Mouse (Mus musculus): ENCODE results near the gene Lpp. TPM values are rescaled to one million over a fixed set of nuclear protein-coding genes. Genes with fewer than 3 reads are reported as not detected.

Lpp gene
- polyA plus RNA-seq, 1 experiment from 2014 or later: 10.9 TPM

GRCm38 (mm10) chr16:24413059-24413458, 19.8 kb downstream of the Lpp start:
- no peaks in the 10 kb centered on the region for H3K36me3 ChIP-seq (ENCODE audit: control insufficient read depth, insufficient read depth, low read length)
- H3K9ac ChIP-seq (ENCODE audit: low read depth, low read length): no peak overlapping the region
- ATAC-seq: peak; percentile 54; the same call in 1 of the 2 replicates
- H3K9me3 ChIP-seq (ENCODE audit: control insufficient read depth, low read length): no peaks in the 10 kb centered on the region
- WGBS: 50% methylated on average over 4 of the region's 4 CpGs
- H3K27ac ChIP-seq (ENCODE audit: low read depth, low read length): no peak overlapping the region
- H3K27me3 ChIP-seq (replicated peaks; ENCODE audit: control insufficient read depth, insufficient read depth, low read length): no peaks in the 10 kb centered on the region
- H3K4me1 ChIP-seq (ENCODE audit: control insufficient read depth, insufficient read depth, low read depth, low read length): no peaks in the 10 kb centered on the region
- no peak overlapping the region for H3K4me3 ChIP-seq (ENCODE audit: low read length)
- H3K4me2 ChIP-seq (ENCODE audit: low read length): no peak overlapping the region

- Histone ChIP-seq H3K4me2 (ENCODE audit: low read length) (no peak overlapping the region), H3K36me3 (ENCODE audit: control insufficient read depth, insufficient read depth, low read length) (no peaks in the 10 kb centered on the region), H3K9ac (ENCODE audit: low read depth, low read length) (no peak overlapping the region), H3K4me1 (ENCODE audit: control insufficient read depth, insufficient read depth, low read depth, low read length) (peaks cover 6% of the 10 kb centered on the region; the same call in 1 of the 2 replicates), H3K27me3 (replicated peaks; ENCODE audit: control insufficient read depth, insufficient read depth, low read length) (no peaks in the 10 kb centered on the region), H3K4me3 (ENCODE audit: low read length) (no peak overlapping the region), H3K9me3 (ENCODE audit: control insufficient read depth, low read length) (no peaks in the 10 kb centered on the region), H3K27ac (ENCODE audit: low read depth, low read length) (no peak overlapping the region)
- 75% methylated on average over 4 of the region's 4 CpGs for WGBS
- ATAC-seq: no peak
These were observed 24.7 kb downstream of the Lpp start for GRCm38 (mm10) chr16:24418022-24418421.

GRCm38 (mm10) chr16:24420603-24421120, 27.4 kb downstream of the Lpp start:
- Histone ChIP-seq H3K36me3 (ENCODE audit: control insufficient read depth, insufficient read depth, low read length) (no peaks in the 10 kb centered on the region), H3K27ac (ENCODE audit: low read depth, low read length) (no peak overlapping the region), H3K9me3 (ENCODE audit: control insufficient read depth, low read length) (no peaks in the 10 kb centered on the region), H3K4me1 (ENCODE audit: control insufficient read depth, insufficient read depth, low read depth, low read length) (peaks cover 6% of the 10 kb centered on the region; the same call in 1 of the 2 replicates), H3K27me3 (replicated peaks; ENCODE audit: control insufficient read depth, insufficient read depth, low read length) (no peaks in the 10 kb centered on the region), H3K9ac (ENCODE audit: low read depth, low read length) (no peak overlapping the region), H3K4me2 (ENCODE audit: low read length) (no peak overlapping the region), H3K4me3 (ENCODE audit: low read length) (no peak overlapping the region)
- WGBS: 71% methylated on average over 5 of the region's 5 CpGs
- ATAC-seq: no peak

GRCm38 (mm10) chr16:24421687-24422418, 28.5 kb downstream of the Lpp start:
- H3K4me1 ChIP-seq (ENCODE audit: control insufficient read depth, insufficient read depth, low read depth, low read length): peaks cover 6% of the 10 kb centered on the region; the same call in 1 of the 2 replicates
- no peak overlapping the region for H3K4me2 ChIP-seq (ENCODE audit: low read length)
- H3K4me3 ChIP-seq (ENCODE audit: low read length): no peak overlapping the region
- no peaks in the 10 kb centered on the region for H3K27me3 ChIP-seq (replicated peaks; ENCODE audit: control insufficient read depth, insufficient read depth, low read length)
- no peak overlapping the region for H3K9ac ChIP-seq (ENCODE audit: low read depth, low read length)
- ATAC-seq: peak; percentile 29; the same call in 1 of the 2 replicates
- no peak overlapping the region for H3K27ac ChIP-seq (ENCODE audit: low read depth, low read length)
- no peaks in the 10 kb centered on the region for H3K9me3 ChIP-seq (ENCODE audit: control insufficient read depth, low read length)
- 63% methylated on average over 4 of the region's 4 CpGs for WGBS
- no peaks in the 10 kb centered on the region for H3K36me3 ChIP-seq (ENCODE audit: control insufficient read depth, insufficient read depth, low read length)

GRCm38 (mm10) chr16:24423196-24423595, 29.9 kb downstream of the Lpp start:
- no peak for ATAC-seq
- 37% methylated on average over 4 of the region's 4 CpGs for WGBS
- no peak overlapping the region for H3K27ac ChIP-seq (ENCODE audit: low read depth, low read length)

GRCm38 (mm10) chr16:24423751-24424150, 30.4 kb downstream of the Lpp start:
- Histone ChIP-seq H3K9ac (ENCODE audit: low read depth, low read length) (no peak overlapping the region), H3K27ac (ENCODE audit: low read depth, low read length) (no peak overlapping the region), H3K9me3 (ENCODE audit: control insufficient read depth, low read length) (no peaks in the 10 kb centered on the region), H3K36me3 (ENCODE audit: control insufficient read depth, insufficient read depth, low read length) (no peaks in the 10 kb centered on the region), H3K4me2 (ENCODE audit: low read length) (no peak overlapping the region), H3K4me1 (ENCODE audit: control insufficient read depth, insufficient read depth, low read depth, low read length) (peaks cover 6% of the 10 kb centered on the region; the same call in 1 of the 2 replicates), H3K4me3 (ENCODE audit: low read length) (no peak overlapping the region), H3K27me3 (replicated peaks; ENCODE audit: control insufficient read depth, insufficient read depth, low read length) (no peaks in the 10 kb centered on the region)
- 79% methylated on average over 4 of the region's 4 CpGs for WGBS
- no peak for ATAC-seq

More at GRCm38 (mm10) chr16:24423196-24423595, 29.9 kb downstream of the Lpp start:
- no peak overlapping the region for H3K4me2 ChIP-seq (ENCODE audit: low read length)
- H3K4me3 ChIP-seq (ENCODE audit: low read length): no peak overlapping the region
- peaks cover 6% of the 10 kb centered on the region; the same call in 1 of the 2 replicates for H3K4me1 ChIP-seq (ENCODE audit: control insufficient read depth, insufficient read depth, low read depth, low read length)
- H3K9me3 ChIP-seq (ENCODE audit: control insufficient read depth, low read length): no peaks in the 10 kb centered on the region
- no peaks in the 10 kb centered on the region for H3K27me3 ChIP-seq (replicated peaks; ENCODE audit: control insufficient read depth, insufficient read depth, low read length)
- no peaks in the 10 kb centered on the region for H3K36me3 ChIP-seq (ENCODE audit: control insufficient read depth, insufficient read depth, low read length)
- H3K9ac ChIP-seq (ENCODE audit: low read depth, low read length): no peak overlapping the region

GRCm38 (mm10) chr16:24424356-24424977, 31.2 kb downstream of the Lpp start:
- no peak overlapping the region for H3K9ac ChIP-seq (ENCODE audit: low read depth, low read length)
- 81% methylated on average over 12 of the region's 12 CpGs for WGBS
- ATAC-seq: no peak
- H3K36me3 ChIP-seq (ENCODE audit: control insufficient read depth, insufficient read depth, low read length): no peaks in the 10 kb centered on the region
- H3K4me3 ChIP-seq (ENCODE audit: low read length): no peak overlapping the region
- H3K9me3 ChIP-seq (ENCODE audit: control insufficient read depth, low read length): no peaks in the 10 kb centered on the region
- H3K4me2 ChIP-seq (ENCODE audit: low read length): no peak overlapping the region
- no peaks in the 10 kb centered on the region for H3K27me3 ChIP-seq (replicated peaks; ENCODE audit: control insufficient read depth, insufficient read depth, low read length)
- no peak overlapping the region for H3K27ac ChIP-seq (ENCODE audit: low read depth, low read length)
- peaks cover 6% of the 10 kb centered on the region; the same call in 1 of the 2 replicates for H3K4me1 ChIP-seq (ENCODE audit: control insufficient read depth, insufficient read depth, low read depth, low read length)

- Histone ChIP-seq H3K36me3 (ENCODE audit: control insufficient read depth, insufficient read depth, low read length) (no peaks in the 10 kb centered on the region), H3K27ac (ENCODE audit: low read depth, low read length) (no peak overlapping the region), H3K4me1 (ENCODE audit: control insufficient read depth, insufficient read depth, low read depth, low read length) (peaks cover 6% of the 10 kb centered on the region; the same call in 1 of the 2 replicates), H3K4me2 (ENCODE audit: low read length) (no peak overlapping the region), H3K9ac (ENCODE audit: low read depth, low read length) (no peak overlapping the region), H3K27me3 (replicated peaks; ENCODE audit: control insufficient read depth, insufficient read depth, low read length) (no peaks in the 10 kb centered on the region), H3K4me3 (ENCODE audit: low read length) (no peak overlapping the region), H3K9me3 (ENCODE audit: control insufficient read depth, low read length) (no peaks in the 10 kb centered on the region)
- 74% methylated on average over 3 of the region's 3 CpGs for WGBS
- ATAC-seq: no peak
These were observed 32.5 kb downstream of the Lpp start for GRCm38 (mm10) chr16:24425816-24426215.

- Histone ChIP-seq H3K4me2 (ENCODE audit: low read length) (no peak overlapping the region), H3K4me1 (ENCODE audit: control insufficient read depth, insufficient read depth, low read depth, low read length) (no peaks in the 10 kb centered on the region), H3K9me3 (ENCODE audit: control insufficient read depth, low read length) (no peaks in the 10 kb centered on the region), H3K4me3 (ENCODE audit: low read length) (no peak overlapping the region), H3K27ac (ENCODE audit: low read depth, low read length) (no peak overlapping the region), H3K27me3 (replicated peaks; ENCODE audit: control insufficient read depth, insufficient read depth, low read length) (no peaks in the 10 kb centered on the region), H3K36me3 (ENCODE audit: control insufficient read depth, insufficient read depth, low read length) (no peaks in the 10 kb centered on the region), H3K9ac (ENCODE audit: low read depth, low read length) (no peak overlapping the region)
- WGBS: 96% methylated on average over 3 of the region's 3 CpGs
- no peak for ATAC-seq
These were observed 34.3 kb downstream of the Lpp start for GRCm38 (mm10) chr16:24427606-24428005.
